Mouse (Mus musculus): ENCODE results near the gene Pde8b.

Gene Pde8b

DNA sequence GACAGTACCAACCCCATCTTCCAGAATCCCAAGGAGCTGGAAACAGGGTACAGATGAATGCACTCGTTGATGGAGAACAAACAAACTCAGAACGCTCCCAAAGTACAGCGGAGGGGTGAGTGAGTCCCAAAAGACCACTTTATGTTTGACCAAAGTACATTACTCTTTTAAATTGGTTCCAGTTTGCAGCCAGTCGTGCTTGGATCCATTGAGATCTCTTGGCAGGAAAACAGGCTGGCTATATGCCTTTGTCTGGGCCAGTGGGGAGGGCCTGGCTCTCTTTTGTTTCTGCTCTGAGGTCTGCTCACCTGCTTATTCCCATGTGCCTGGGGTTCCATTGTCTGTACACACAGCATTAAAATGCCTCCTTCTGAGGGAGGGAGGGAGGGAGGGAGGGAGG lies 118.3 kb downstream of the Pde8b start:
- DNase-seq: no peak

- no peak for DNase-seq
Observed at GRCm38 (mm10) chr13:95131041-95131440, 119.1 kb downstream of the Pde8b start.

DNA sequence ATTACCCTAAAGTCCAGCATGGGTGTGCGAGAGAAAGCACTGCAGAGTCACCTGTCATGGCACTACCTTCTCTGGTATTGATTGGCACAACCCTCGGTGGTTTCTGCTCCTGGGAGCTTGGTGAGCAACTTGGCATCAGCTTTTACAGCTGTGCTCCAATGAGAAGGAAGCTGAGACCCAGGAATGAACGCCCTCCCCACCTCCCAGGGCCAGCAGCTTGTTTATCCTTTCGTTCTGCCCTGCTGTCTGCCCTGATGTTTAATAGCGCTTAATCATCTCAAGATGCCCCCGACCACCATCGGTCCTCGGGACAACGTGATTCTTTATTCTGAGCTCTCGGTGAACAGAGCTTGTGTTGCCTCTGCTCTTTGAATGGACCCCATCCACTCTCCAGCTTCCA lies 122.8 kb downstream of the Pde8b start:
- no peak for DNase-seq

- no peak for DNase-seq
Observed at GRCm38 (mm10) chr13:95126801-95127200, 123.3 kb downstream of the Pde8b start.

- DNase-seq: no peak
Observed at GRCm38 (mm10) chr13:95125546-95126215, 124.5 kb downstream of the Pde8b start.

GRCm38 (mm10) chr13:95120570-95120969 lies 129.6 kb downstream of the Pde8b start:
- no peak for DNase-seq

- DNase-seq: no peak
Observed at GRCm38 (mm10) chr13:95113763-95114162, 136.4 kb downstream of the Pde8b start.

GRCm38 (mm10) chr13:95109555-95109954 lies 140.6 kb downstream of the Pde8b start:
- DNase-seq: no peak

GRCm38 (mm10) chr13:95108035-95108434 lies 142.1 kb downstream of the Pde8b start:
- no peak for DNase-seq

GRCm38 (mm10) chr13:95104865-95105264 lies 145.3 kb downstream of the Pde8b start:
- no peak for DNase-seq

GRCm38 (mm10) chr13:95102985-95103590 lies 147.0 kb downstream of the Pde8b start:
- DNase-seq: no peak

DNA sequence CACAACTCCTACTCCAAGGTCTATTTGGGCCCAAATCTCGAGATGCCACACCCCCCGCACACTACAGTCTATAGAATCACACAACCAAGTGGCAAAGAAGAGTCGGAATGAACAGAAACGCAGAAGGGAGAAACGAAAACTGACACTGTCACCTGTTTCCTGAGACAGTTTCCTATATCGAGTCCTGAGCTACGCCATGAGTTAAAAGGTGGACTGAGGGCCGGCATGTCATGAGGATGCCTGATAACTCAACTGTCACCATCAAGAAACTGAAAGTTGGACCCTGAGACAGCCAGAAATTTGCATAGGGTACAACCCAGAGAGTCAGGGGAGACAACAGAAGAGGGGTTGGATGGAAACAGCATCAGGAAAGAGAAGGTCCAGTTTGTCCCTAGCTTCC lies 148.8 kb downstream of the Pde8b start:
- no peak for DNase-seq

DNA sequence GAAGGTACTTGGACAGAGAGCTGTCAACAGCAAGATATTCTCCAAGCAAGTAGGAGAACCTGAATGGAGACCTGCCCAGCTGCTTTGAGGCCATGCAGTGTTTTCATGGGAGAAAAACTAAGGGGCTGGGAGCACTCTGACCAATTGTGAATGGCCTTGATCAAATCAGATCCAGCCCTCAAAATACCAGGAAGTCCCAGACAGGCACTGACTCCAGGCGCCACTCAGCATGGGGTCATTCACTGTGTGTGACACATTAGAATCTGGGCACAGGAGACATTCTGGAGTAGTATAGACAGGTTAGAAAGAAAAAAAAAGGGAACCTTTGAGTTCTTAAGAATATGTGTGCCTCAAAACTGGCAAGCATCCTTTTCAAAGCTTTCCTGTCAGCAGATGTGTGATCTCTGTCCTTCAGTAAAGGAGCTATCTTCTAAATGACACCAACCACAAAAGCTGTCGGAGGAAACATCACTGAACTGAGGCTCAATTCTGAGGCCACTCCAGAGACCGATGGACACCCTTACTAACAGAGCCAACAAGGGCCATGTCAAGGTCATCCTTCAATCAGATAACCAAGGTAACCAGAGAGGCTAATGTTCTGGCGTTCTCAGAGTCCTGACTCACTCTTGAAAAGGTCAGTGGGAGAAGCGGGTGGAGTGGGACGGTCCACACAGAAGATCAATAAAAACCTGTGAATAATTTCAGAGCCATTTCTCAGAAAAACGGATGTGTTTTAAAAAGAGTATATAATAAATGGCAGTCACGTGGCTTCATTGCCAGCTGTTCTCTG lies 151.0 kb downstream of the Pde8b start:
- DNase-seq: no peak

DNA sequence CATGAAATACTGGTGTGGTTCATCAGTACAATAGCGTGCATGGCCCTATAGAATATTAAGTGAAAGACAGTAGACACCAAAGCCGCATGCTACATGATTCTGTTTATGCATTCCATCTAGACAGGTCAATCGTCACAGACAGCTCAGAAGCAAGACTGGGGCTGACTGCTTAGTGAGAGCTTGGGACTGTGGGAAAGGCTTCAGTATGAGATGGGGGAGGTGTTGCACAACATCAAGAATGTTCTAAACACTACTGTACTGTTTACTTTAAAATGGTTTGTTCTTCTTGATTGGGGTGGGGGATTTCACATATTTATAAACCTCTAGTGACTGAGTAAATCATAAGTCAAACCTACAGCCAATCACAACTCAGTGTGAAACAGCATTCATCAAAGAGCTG lies 153.5 kb downstream of the Pde8b start:
- no peak for DNase-seq

- no peak for DNase-seq
Observed at GRCm38 (mm10) chr13:95095860-95096259, 154.3 kb downstream of the Pde8b start.

DNA sequence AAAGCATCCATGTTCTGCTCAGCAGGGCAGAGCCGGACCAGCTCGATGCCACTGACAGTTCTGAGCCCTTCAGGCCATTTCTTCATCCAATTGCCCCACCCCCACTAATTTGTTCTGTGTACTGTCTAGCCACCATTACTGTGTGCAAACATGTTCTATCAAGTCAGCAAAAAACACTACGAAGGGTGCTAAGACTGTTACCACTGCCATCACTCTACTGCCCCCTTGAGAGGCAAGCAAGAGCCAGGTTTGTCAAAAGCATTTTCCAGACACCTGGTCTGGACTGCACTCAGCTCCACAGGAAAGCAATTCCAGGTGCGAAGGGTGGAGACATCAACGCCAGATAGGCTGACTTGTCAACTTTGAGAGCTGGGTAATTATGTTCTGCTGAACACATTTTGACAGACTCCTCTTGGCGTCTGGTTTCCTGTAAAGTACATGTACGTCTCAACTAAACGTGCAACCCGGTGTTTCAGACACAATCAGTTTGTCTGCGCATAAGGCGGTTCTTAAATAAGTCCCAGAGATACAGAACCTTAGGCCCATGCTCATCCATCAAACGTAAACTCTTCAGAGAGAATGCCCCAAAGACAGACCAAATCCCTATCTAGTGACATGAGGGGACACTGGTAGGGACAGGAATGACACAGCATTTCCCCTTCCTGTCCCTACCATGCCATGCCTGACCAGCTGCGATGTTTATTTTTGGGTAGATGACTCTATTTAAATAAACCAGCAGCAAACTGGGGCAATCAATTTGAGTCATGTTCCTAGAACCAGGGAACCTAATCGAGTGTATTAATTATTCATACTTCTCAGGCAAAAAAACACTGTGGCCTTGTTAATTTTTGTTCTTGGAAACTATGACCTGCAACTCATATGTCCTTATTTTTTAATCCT lies 158.3 kb downstream of the Pde8b start:
- no peak for DNase-seq

GRCm38 (mm10) chr13:95087358-95087787 lies 162.8 kb downstream of the Pde8b start:
- DNase-seq: no peak

DNA sequence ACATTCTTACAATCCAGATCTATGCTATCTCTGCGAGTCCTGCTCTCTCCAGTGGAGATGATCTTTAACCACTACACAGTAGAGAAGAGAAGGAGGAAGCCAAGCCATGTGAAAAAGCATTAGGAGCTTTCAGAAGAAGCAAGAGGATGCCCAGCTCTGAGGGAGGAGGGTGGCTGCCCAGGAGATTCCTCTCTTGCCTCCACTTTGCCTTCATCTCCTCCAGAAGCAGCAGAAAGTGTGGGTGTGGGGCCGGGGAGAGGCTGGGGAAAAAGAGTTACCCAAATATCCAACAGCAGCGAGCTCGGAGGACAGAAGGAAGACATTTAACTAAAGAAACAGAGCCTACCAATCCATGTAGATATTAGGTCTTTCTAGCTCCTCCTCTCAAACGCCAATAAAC lies 164.1 kb downstream of the Pde8b start:
- no peak for DNase-seq

DNA sequence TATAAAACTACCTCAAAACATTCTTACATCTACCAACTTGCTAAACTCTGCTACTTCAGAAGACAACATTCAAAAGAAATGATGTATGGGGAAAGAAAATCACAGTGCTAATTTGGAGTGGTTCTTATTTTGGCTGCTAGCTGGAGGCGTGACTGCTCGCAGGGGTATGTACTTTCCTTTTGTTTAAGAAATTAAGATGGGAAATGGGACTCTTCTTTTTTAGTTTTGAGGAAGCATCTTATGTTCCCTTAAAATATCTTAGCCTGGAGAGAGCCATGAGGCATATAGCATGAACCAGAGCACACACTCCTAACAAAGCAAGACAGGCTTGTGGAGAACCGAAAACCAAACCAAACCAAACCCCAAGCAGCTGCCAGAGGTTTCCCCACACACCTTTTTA lies 167.5 kb downstream of the Pde8b start:
- no peak for DNase-seq

DNA sequence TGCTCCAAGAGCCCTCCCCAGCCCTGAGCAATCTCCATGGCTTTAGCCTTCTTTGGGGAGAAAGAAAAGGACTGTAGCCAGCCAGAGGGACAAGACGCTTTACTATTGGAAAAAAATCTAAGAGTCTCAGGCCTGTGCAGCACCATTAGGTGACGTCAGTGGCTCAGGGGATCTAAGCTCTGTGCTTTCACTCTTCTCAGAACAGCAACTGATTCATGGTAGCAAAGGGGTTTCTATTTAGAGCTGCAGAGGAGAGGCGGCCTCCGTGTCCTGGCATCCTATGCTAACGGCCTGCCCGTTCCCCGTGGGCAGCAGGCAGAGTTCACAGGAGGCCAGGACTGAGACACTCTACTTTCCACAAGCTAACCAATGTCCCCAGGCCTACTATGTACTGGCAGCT lies 169.1 kb downstream of the Pde8b start:
- DNase-seq: no peak

- no peak for DNase-seq
Observed at GRCm38 (mm10) chr13:95078492-95078891, 171.6 kb downstream of the Pde8b start.

DNA sequence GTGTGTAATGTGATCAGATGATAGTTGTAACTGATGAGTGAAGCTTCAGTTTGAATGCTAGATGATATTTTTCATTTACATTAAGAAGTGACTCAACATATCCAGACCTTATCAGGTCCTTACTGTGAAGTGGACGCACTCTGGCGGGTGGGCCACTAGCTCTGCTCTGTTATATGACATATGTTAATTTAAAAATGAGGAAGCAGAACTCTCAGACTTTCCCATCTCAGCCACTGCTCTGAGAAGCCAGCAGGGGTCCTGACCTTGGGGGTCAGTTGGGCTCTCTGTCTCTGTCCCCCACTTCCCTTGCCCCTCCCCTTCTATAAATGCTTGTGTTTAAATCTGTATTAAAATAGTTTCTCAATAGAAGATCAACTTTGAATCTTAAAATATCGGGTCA lies 172.4 kb downstream of the Pde8b start:
- no peak for DNase-seq

DNA sequence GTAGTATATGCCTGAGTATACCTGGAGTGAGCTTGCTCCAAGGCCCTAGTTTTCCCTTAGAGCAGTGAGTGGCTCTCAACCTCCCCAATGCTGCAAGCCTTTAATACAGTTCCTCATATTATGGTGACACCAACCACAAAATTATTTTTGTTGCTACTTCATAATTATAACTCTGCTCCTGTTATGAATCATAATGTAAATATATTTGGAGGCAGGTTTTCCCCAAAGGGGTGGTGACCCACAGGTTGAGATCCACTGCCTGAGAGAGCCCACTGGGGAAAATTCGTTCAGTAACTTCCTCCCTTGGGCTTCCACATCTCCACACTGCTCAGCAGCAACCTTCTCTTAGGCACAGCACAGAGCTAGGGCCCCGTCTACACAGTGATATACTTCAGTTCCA lies 174.0 kb downstream of the Pde8b start:
- DNase-seq: no peak

Measured in thymus, postnatal 25 days (tissue).